Mouse (Mus musculus): ENCODE data around the gene Birc7. TPM values are rescaled to one million over a fixed set of nuclear protein-coding genes. Genes with fewer than 3 reads are reported as not detected.

Gene Birc7
- polyA plus RNA-seq (2015; fragmentation: Nextera tagmentation; extraction: Ambion mirVana) = not detected in 2 replicates

GRCm38 (mm10) chr2:180928723-180929122 is at the start of gene Birc7:
Gene Birc7, plus strand, starts transcription at chr2:180929023.
- Histone ChIP-seq H3K27me3 (replicated peaks) (no peaks in the 10 kb centered on the region), H3K27ac (no peak within 1 kb of the TSS), H3K9me3 (no peaks in the 10 kb centered on the region), H3K4me1 (replicated peaks) (no peaks in the 10 kb centered on the region), H3K9ac (no peak within 1 kb of the TSS), H3K4me2 (replicated peaks) (no peak within 1 kb of the TSS), H3K36me3 (no peaks in the 10 kb centered on the region), H3K4me3 (replicated peaks) (no peak within 1 kb of the TSS)
- WGBS = 62% methylated on average over 4 of the region's 4 CpGs
- ATAC-seq = no peak

GRCm38 (mm10) chr2:180879365-180880067 is 49.3 kb upstream of the Birc7 start:
- Histone ChIP-seq H3K27me3 (replicated peaks) (no peaks in the 10 kb centered on the region), H3K9ac (no peak overlapping the region), H3K4me1 (replicated peaks) (no peaks in the 10 kb centered on the region), H3K27ac (no peak overlapping the region), H3K4me3 (replicated peaks) (no peak overlapping the region), H3K4me2 (replicated peaks) (no peak overlapping the region), H3K9me3 (no peaks in the 10 kb centered on the region), H3K36me3 (no peaks in the 10 kb centered on the region)
- WGBS = 57% methylated on average over 7 of the region's 7 CpGs
- ATAC-seq = no peak

- H3K9me3 ChIP-seq = no peaks in the 10 kb centered on the region
- no peak overlapping the region for H3K9ac ChIP-seq
- H3K27me3 ChIP-seq (replicated peaks) = peaks cover 6% of the 10 kb centered on the region
- H3K27ac ChIP-seq = no peak overlapping the region
- ATAC-seq = no peak
- H3K4me3 ChIP-seq (replicated peaks) = no peak overlapping the region
- no peak overlapping the region for H3K4me2 ChIP-seq (replicated peaks)
- no peaks in the 10 kb centered on the region for H3K36me3 ChIP-seq
- no peaks in the 10 kb centered on the region for H3K4me1 ChIP-seq (replicated peaks)
- 55% methylated on average over 9 of the region's 9 CpGs for WGBS
Measured at GRCm38 (mm10) chr2:180881281-180881680, 47.5 kb upstream of the Birc7 start.

DNA sequence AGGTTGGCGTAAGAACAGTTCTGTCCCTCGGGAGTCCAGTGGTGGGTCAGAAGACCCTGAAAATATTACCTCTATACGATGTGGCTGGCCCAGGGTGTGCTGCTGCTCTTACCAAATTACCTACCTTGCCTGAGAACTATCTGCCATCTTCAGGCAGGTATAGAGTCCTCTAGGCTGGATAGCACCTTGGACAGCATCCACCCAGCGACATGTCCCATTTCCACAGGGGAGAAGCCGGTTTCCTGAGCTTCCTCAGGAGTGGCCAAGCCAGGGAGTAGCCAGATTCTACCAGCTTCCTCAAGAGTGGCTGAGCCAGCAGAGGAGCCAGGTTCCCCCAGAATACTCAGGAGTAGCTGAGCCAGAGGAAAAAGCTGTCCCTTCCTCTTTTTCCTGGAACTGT is 43.6 kb upstream of the Birc7 start:
- Histone ChIP-seq H3K9ac (no peak overlapping the region), H3K36me3 (no peaks in the 10 kb centered on the region), H3K4me2 (replicated peaks) (no peak overlapping the region), H3K4me1 (replicated peaks) (0 out of 2 replicates have a peak, but pooled peaks cover 1% of the 10 kb centered on the region), H3K27ac (no peak overlapping the region), H3K4me3 (replicated peaks) (no peak overlapping the region), H3K9me3 (no peaks in the 10 kb centered on the region), H3K27me3 (replicated peaks) (peaks cover 43% of the 10 kb centered on the region)
- ATAC-seq = no peak
- 51% methylated on average over 5 of the region's 5 CpGs for WGBS

DNA sequence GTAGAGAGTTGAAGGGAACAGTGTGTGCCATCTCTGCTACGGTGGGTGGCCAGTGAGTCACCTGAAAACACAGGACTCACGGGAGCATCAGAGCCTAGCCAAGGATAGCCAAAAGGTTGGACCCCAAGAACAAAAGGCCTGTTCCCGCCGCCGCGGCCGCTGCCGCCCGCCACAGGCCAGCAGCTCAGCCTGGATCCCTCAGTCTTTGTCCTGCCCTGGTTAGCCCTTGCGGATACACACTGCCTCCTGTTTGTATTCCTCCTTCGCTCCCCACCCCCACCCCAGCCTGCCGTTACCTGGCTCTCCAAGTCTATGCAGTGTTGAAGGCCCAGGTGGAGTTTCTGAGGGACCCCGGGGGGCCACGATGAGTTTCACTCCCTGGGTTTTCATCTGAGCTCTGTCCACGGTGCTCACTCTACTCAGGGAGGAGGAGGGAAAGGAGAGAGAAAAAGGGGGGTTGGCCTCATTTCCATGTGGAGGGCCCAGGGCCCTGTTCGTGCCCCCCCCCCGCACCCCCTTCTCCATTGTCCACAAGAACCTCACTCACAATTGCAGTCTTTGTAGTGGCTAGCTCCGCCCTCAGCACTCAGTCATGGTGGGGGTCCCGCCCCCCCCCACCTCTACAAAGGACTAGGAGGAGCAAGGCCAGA is 39.4 kb upstream of the Birc7 start:
- Histone ChIP-seq H3K4me3 (replicated peaks) (no peak overlapping the region), H3K27me3 (replicated peaks) (peaks cover 85% of the 10 kb centered on the region), H3K27ac (no peak overlapping the region), H3K9me3 (no peaks in the 10 kb centered on the region), H3K4me1 (replicated peaks) (peaks cover 27% of the 10 kb centered on the region), H3K36me3 (no peaks in the 10 kb centered on the region), H3K4me2 (replicated peaks) (no peak overlapping the region), H3K9ac (no peak overlapping the region)
- ATAC-seq = no peak
- 7% methylated on average over 19 of the region's 19 CpGs for WGBS

GRCm38 (mm10) chr2:180889921-180890280 is 38.9 kb upstream of the Birc7 start:
- Histone ChIP-seq H3K9ac (no peak overlapping the region), H3K36me3 (no peaks in the 10 kb centered on the region), H3K27me3 (replicated peaks) (peaks cover 90% of the 10 kb centered on the region), H3K4me1 (replicated peaks) (peaks cover 31% of the 10 kb centered on the region), H3K4me3 (replicated peaks) (no peak overlapping the region), H3K4me2 (replicated peaks) (no peak overlapping the region), H3K27ac (no peak overlapping the region), H3K9me3 (no peaks in the 10 kb centered on the region)
- WGBS = 19% methylated on average over 4 of the region's 4 CpGs
- no peak for ATAC-seq

DNA sequence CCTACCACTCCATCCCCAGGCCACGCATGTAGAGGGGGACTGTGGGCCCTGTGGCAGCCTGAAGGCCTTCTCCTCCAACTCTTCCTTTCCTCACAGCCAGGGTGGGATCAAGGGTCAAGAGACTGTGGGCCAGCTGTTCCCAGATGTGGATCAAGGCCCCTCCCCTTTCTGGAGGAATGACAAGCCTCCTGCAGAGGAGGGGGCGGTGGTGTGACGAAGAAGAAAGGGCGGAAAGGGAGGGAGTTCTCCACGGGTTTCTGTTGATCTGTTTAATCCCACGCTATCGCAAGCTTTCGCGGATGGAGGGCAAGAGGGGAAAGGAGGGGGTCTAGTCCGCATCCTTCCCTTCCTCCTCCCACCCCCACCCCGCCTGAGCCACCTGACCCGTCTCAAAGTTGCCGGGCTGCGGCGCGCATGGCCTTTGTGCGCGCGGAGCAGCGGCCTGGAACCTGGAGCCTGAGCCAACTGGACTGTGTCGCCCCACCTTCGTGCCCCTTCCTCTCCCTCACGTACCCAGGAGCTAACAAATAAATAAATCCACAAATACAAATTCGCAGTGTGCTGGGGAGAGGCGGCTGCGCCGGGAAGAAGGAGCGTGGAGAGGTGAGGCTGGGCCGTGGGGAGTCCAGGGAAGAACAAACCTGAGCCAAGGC is 38.3 kb upstream of the Birc7 start:
- Histone ChIP-seq H3K9ac (no peak overlapping the region), H3K36me3 (no peaks in the 10 kb centered on the region), H3K4me1 (replicated peaks) (peaks cover 31% of the 10 kb centered on the region), H3K27ac (no peak overlapping the region), H3K27me3 (replicated peaks) (peaks cover 96% of the 10 kb centered on the region), H3K9me3 (no peaks in the 10 kb centered on the region), H3K4me3 (replicated peaks) (no peak overlapping the region), H3K4me2 (replicated peaks) (peak overlapping the region; percentile 19)
- 2% methylated on average over 29 of the region's 29 CpGs for WGBS
- ATAC-seq = no peak

DNA sequence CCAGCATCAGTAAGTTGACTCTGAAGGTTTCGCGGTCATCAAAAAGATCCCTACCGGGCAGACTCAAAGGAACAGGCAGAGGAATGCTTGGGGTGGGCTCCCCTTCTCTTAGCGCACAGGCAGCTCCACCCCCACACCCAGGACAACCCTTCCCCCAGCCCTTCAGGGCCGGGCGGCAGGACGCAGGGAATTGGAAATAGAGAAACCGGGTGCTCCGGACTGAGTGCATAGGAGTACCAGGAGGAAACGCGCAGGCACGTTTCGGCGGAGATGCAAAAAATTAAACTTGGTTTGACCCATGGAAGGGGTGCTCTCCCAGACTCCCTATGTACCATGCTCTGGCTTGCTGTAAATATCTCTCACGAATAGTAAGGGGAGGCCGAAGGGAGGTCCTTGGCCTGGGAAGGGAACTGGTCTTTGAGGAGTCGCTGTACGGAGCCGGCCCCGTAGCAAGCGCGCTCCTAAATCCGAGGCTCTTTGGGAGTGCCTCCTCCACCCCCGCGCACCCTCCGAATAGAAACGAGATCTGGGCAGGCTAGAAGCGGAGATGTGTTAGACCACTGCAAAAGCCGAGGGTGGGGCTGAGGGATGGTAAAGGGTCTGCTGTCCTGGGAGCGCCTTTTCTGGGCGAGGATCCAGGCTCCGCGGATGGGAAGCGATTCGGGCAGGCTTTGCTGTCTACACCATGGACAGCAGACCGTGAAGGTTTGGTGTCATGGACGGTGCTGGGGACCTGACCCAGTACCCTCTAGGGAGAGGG is 37.6 kb upstream of the Birc7 start:
- Histone ChIP-seq H3K27me3 (replicated peaks) (peaks cover 97% of the 10 kb centered on the region), H3K9ac (no peak overlapping the region), H3K36me3 (no peaks in the 10 kb centered on the region), H3K4me3 (replicated peaks) (no peak overlapping the region), H3K4me1 (replicated peaks) (peaks cover 31% of the 10 kb centered on the region), H3K27ac (no peak overlapping the region), H3K9me3 (no peaks in the 10 kb centered on the region), H3K4me2 (replicated peaks) (no peak overlapping the region; the same call in none of the 2 replicates)
- WGBS = under 1% methylated on average over 37 of the region's 37 CpGs
- no peak for ATAC-seq

GRCm38 (mm10) chr2:180891835-180892323 is 36.9 kb upstream of the Birc7 start:
- Histone ChIP-seq H3K4me3 (replicated peaks) (no peak overlapping the region), H3K36me3 (no peaks in the 10 kb centered on the region), H3K27me3 (replicated peaks) (peaks cover 98% of the 10 kb centered on the region), H3K4me2 (replicated peaks) (no peak overlapping the region; the same call in 1 of the 2 replicates), H3K9ac (no peak overlapping the region), H3K9me3 (no peaks in the 10 kb centered on the region), H3K27ac (no peak overlapping the region), H3K4me1 (replicated peaks) (peaks cover 31% of the 10 kb centered on the region)
- ATAC-seq = no peak
- whole genome bisulfite sequencing = 11% methylated on average over 9 of the region's 9 CpGs

GRCm38 (mm10) chr2:180892841-180893521 is 35.8 kb upstream of the Birc7 start:
- peak overlapping the region; percentile 76 for H3K4me2 ChIP-seq (replicated peaks)
- H3K27ac ChIP-seq = no peak overlapping the region
- H3K36me3 ChIP-seq = no peaks in the 10 kb centered on the region
- H3K9ac ChIP-seq = no peak overlapping the region
- peaks cover 31% of the 10 kb centered on the region for H3K4me1 ChIP-seq (replicated peaks)
- peak overlapping the region; percentile 43 for H3K4me3 ChIP-seq (replicated peaks)
- peak; percentile 19; the same call in 1 of the 2 replicates for ATAC-seq
- WGBS = under 1% methylated on average over 94 of the region's 97 CpGs
- peaks cover 95% of the 10 kb centered on the region for H3K27me3 ChIP-seq (replicated peaks)
- H3K9me3 ChIP-seq = no peaks in the 10 kb centered on the region

- Histone ChIP-seq H3K27me3 (replicated peaks) (peaks cover 89% of the 10 kb centered on the region), H3K27ac (no peak overlapping the region), H3K4me2 (replicated peaks) (peak overlapping the region; percentile 76), H3K36me3 (no peaks in the 10 kb centered on the region), H3K9me3 (no peaks in the 10 kb centered on the region), H3K9ac (no peak overlapping the region), H3K4me3 (replicated peaks) (peak overlapping the region; percentile 43), H3K4me1 (replicated peaks) (peaks cover 31% of the 10 kb centered on the region)
- under 1% methylated on average over 48 of the region's 50 CpGs for WGBS
- ATAC-seq = no peak; the same call in 1 of the 2 replicates
Measured at GRCm38 (mm10) chr2:180893537-180894028, 35.2 kb upstream of the Birc7 start.
